Mouse (Mus musculus) heart, embryonic 10.5 days (tissue): ENCODE data around the gene March6. TPM values are rescaled to one million over a fixed set of nuclear protein-coding genes. Genes with fewer than 3 reads are reported as not detected.

Experiments used
- DNase-seq: peaks from one replicate; pipeline ENCODE4 v3.0.0-alpha.2; 2017; ENCODE audit warnings: low spot score
- H3K27ac ChIP-seq: fragments of 300-500 bp; sonication (generic); 2 replicates; pipeline ENCODE4 v1.5.1; 2016; ENCODE audit warnings: mild to moderate bottlenecking
- H3K27me3 ChIP-seq: fragments of 300-500 bp; sonication (generic); 2 replicates; pipeline ENCODE4 v1.6.1; 2016; ENCODE audit warnings: mild to moderate bottlenecking; ENCODE audit not compliant: poor library complexity, insufficient read depth, severe bottlenecking
- H3K36me3 ChIP-seq: fragments of 300-500 bp; sonication (generic); 2 replicates; pipeline ENCODE4 v1.6.1; 2016; ENCODE audit warnings: mild to moderate bottlenecking, moderate library complexity
- H3K4me1 ChIP-seq: fragments of 300-500 bp; sonication (generic); 2 replicates; pipeline ENCODE4 v1.6.1; 2016; ENCODE audit warnings: mild to moderate bottlenecking
- H3K4me3 ChIP-seq: fragments of 300-500 bp; sonication (generic); 2 replicates; pipeline ENCODE4 v1.5.1; 2016; ENCODE audit warnings: mild to moderate bottlenecking, moderate library complexity
- H3K9me3 ChIP-seq: fragments of 300-500 bp; sonication (generic); 2 replicates; pipeline ENCODE4 v1.6.1; 2016; ENCODE audit warnings: mild to moderate bottlenecking, moderate library complexity
- WGBS: fragments of 180-500 bp; shearing (Covaris S2); methylation state at CpG from one replicate; pipeline ENCODE4 v1.1.7; 2016; 5-methylcytosine and 5-hydroxymethylcytosine counted together
- polyA plus RNA-seq: library from polyadenylated mRNA; unstranded; fragments of >200 nt; fragmentation: Nextera tagmentation; extraction: Ambion mirVana; gene quantifications from 2 replicates; pipeline ENCODE4 v1.2.1, GENCODE M21; 2016

March6 gene
- polyA plus RNA-seq, 1 experiment from 2014 or later = 30.5 TPM

- Histone ChIP-seq H3K27ac (no peak overlapping the region), H3K9me3 (no peaks in the 10 kb centered on the region), H3K36me3 (no peaks in the 10 kb centered on the region), H3K4me3 (no peak overlapping the region), H3K27me3 (peaks cover 11% of the 10 kb centered on the region; the same call in 1 of the 2 replicates), H3K4me1 (peaks cover 18% of the 10 kb centered on the region)
- 56% methylated on average over 3 of the region's 3 CpGs for WGBS
- no peak for DNase-seq
These were observed 103.5 kb downstream of the March6 start for GRCm38 (mm10) chr15:31427390-31427789.

GRCm38 (mm10) chr15:31426066-31426706 is 104.7 kb downstream of the March6 start:
- H3K27me3 ChIP-seq = peaks cover 11% of the 10 kb centered on the region; the same call in 1 of the 2 replicates
- peaks cover 18% of the 10 kb centered on the region for H3K4me1 ChIP-seq
- H3K4me3 ChIP-seq = no peak overlapping the region
- no peaks in the 10 kb centered on the region for H3K36me3 ChIP-seq
- 36% methylated on average over 8 of the region's 8 CpGs for WGBS
- H3K27ac ChIP-seq = no peak overlapping the region
- no peaks in the 10 kb centered on the region for H3K9me3 ChIP-seq
- no peak for DNase-seq

GRCm38 (mm10) chr15:31422649-31423369 is 108.0 kb downstream of the March6 start:
- WGBS = 17% methylated on average over 7 of the region's 7 CpGs
- Histone ChIP-seq H3K9me3 (no peaks in the 10 kb centered on the region), H3K27ac (peak overlapping the region; percentile 76), H3K36me3 (no peaks in the 10 kb centered on the region), H3K4me1 (peaks cover 20% of the 10 kb centered on the region), H3K27me3 (peaks cover 11% of the 10 kb centered on the region; the same call in 1 of the 2 replicates), H3K4me3 (peak overlapping the region; percentile 36)
- peak; percentile 87 for DNase-seq

- Histone ChIP-seq H3K27ac (no peak overlapping the region), H3K9me3 (no peaks in the 10 kb centered on the region), H3K36me3 (no peaks in the 10 kb centered on the region), H3K4me3 (no peak overlapping the region), H3K4me1 (peaks cover 32% of the 10 kb centered on the region), H3K27me3 (no peaks in the 10 kb centered on the region)
- WGBS = 31% methylated on average over 9 of the region's 9 CpGs
- no peak for DNase-seq
These were observed 111.8 kb downstream of the March6 start for GRCm38 (mm10) chr15:31419037-31419436.

GRCm38 (mm10) chr15:31418686-31419024 is 112.2 kb downstream of the March6 start:
- H3K9me3 ChIP-seq = no peaks in the 10 kb centered on the region
- H3K4me3 ChIP-seq = peak overlapping the region; percentile 37
- H3K27ac ChIP-seq = peak overlapping the region; percentile 31; the same call in 1 of the 2 replicates
- H3K27me3 ChIP-seq = no peaks in the 10 kb centered on the region
- DNase-seq = no peak
- H3K36me3 ChIP-seq = no peaks in the 10 kb centered on the region
- WGBS = 7% methylated on average over 7 of the region's 7 CpGs
- H3K4me1 ChIP-seq = peaks cover 32% of the 10 kb centered on the region

GRCm38 (mm10) chr15:31417796-31418685 is 112.8 kb downstream of the March6 start:
- Histone ChIP-seq H3K4me3 (peak overlapping the region; percentile 37), H3K36me3 (no peaks in the 10 kb centered on the region), H3K4me1 (peaks cover 32% of the 10 kb centered on the region), H3K27me3 (no peaks in the 10 kb centered on the region), H3K27ac (peak overlapping the region; percentile 31), H3K9me3 (no peaks in the 10 kb centered on the region)
- WGBS = 36% methylated on average over 21 of the region's 21 CpGs
- no peak for DNase-seq

GRCm38 (mm10) chr15:31417409-31417795 is 113.5 kb downstream of the March6 start:
- H3K4me3 ChIP-seq = no peak overlapping the region
- no peaks in the 10 kb centered on the region for H3K9me3 ChIP-seq
- H3K36me3 ChIP-seq = no peaks in the 10 kb centered on the region
- 0 out of 2 replicates have a peak overlapping the region, but pooled peaks have one; percentile 31 for H3K27ac ChIP-seq
- DNase-seq = no peak
- peaks cover 32% of the 10 kb centered on the region for H3K4me1 ChIP-seq
- 44% methylated on average over 6 of the region's 6 CpGs for WGBS
- H3K27me3 ChIP-seq = no peaks in the 10 kb centered on the region

GRCm38 (mm10) chr15:31415181-31415580 is 115.7 kb downstream of the March6 start:
- H3K4me3 ChIP-seq = no peak overlapping the region
- H3K27me3 ChIP-seq = no peaks in the 10 kb centered on the region
- 56% methylated on average over 4 of the region's 4 CpGs for WGBS
- H3K27ac ChIP-seq = peak overlapping the region; percentile 62; the same call in 1 of the 2 replicates
- no peaks in the 10 kb centered on the region for H3K9me3 ChIP-seq
- no peaks in the 10 kb centered on the region for H3K36me3 ChIP-seq
- no peak for DNase-seq
- peaks cover 38% of the 10 kb centered on the region for H3K4me1 ChIP-seq

GRCm38 (mm10) chr15:31414179-31414898 is 116.5 kb downstream of the March6 start:
- peak overlapping the region; percentile 62 for H3K27ac ChIP-seq
- peaks cover 43% of the 10 kb centered on the region for H3K4me1 ChIP-seq
- H3K9me3 ChIP-seq = no peaks in the 10 kb centered on the region
- no peaks in the 10 kb centered on the region for H3K36me3 ChIP-seq
- WGBS = 41% methylated on average over 6 of the region's 6 CpGs
- no peaks in the 10 kb centered on the region for H3K27me3 ChIP-seq
- H3K4me3 ChIP-seq = no peak overlapping the region
- DNase-seq = no peak

GRCm38 (mm10) chr15:31413662-31414061 is 117.2 kb downstream of the March6 start:
- no peak overlapping the region for H3K27ac ChIP-seq
- peaks cover 43% of the 10 kb centered on the region for H3K4me1 ChIP-seq
- H3K36me3 ChIP-seq = no peaks in the 10 kb centered on the region
- H3K9me3 ChIP-seq = no peaks in the 10 kb centered on the region
- 92% methylated on average over 6 of the region's 6 CpGs for WGBS
- DNase-seq = no peak
- no peak overlapping the region for H3K4me3 ChIP-seq
- H3K27me3 ChIP-seq = no peaks in the 10 kb centered on the region

- no peak overlapping the region for H3K27ac ChIP-seq
- no peak for DNase-seq
- no peak overlapping the region for H3K4me3 ChIP-seq
- H3K9me3 ChIP-seq = no peaks in the 10 kb centered on the region
- no peaks in the 10 kb centered on the region for H3K36me3 ChIP-seq
- no peaks in the 10 kb centered on the region for H3K27me3 ChIP-seq
- H3K4me1 ChIP-seq = peaks cover 39% of the 10 kb centered on the region
- WGBS = 28% methylated on average over 3 of the region's 3 CpGs
These were observed 117.9 kb downstream of the March6 start for GRCm38 (mm10) chr15:31412933-31413332.

GRCm38 (mm10) chr15:31412436-31412835 is 118.4 kb downstream of the March6 start:
- WGBS = 70% methylated on average over 6 of the region's 6 CpGs
- DNase-seq = no peak
- H3K36me3 ChIP-seq = no peaks in the 10 kb centered on the region
- no peak overlapping the region for H3K4me3 ChIP-seq
- no peaks in the 10 kb centered on the region for H3K27me3 ChIP-seq
- H3K4me1 ChIP-seq = peaks cover 34% of the 10 kb centered on the region
- H3K27ac ChIP-seq = no peak overlapping the region
- no peaks in the 10 kb centered on the region for H3K9me3 ChIP-seq
